Mouse (Mus musculus) A20 (cell line): ENCODE measurements around the gene Cfap100.

Experiments
- DNase-seq: peaks from one replicate; pipeline ENCODE4 v3.0.0-alpha.2; 2011; ENCODE audit warnings: low read depth, low spot score

Gene Cfap100

GRCm38 (mm10) chr6:90381465-90381864, 47.1 kb downstream of the Cfap100 start:
- no peak for DNase-seq

DNA sequence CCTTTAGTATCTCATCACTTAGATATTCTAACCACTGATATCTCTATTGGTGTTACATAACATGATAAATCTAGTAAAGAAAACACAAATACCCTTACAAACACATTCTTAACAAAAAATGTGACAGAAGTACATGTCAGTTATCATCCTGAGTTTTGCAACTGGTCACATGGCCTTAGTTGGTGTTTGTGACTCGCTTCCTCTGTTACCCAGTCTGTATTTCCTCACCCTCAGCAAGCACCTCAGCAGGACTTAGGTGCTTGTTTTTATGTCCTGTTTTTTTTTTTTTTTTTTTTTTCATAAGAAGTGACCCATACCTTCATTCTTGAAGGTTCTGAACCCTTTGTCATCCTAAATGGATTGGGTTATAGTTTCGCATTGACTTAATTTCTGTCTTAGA, 50.9 kb downstream of the Cfap100 start:
- no peak for DNase-seq

GRCm38 (mm10) chr6:90374647-90375046, 54.0 kb downstream of the Cfap100 start:
- no peak for DNase-seq

GRCm38 (mm10) chr6:90369725-90370553, 58.7 kb downstream of the Cfap100 start:
- DNase-seq, result peak; percentile 74

DNA sequence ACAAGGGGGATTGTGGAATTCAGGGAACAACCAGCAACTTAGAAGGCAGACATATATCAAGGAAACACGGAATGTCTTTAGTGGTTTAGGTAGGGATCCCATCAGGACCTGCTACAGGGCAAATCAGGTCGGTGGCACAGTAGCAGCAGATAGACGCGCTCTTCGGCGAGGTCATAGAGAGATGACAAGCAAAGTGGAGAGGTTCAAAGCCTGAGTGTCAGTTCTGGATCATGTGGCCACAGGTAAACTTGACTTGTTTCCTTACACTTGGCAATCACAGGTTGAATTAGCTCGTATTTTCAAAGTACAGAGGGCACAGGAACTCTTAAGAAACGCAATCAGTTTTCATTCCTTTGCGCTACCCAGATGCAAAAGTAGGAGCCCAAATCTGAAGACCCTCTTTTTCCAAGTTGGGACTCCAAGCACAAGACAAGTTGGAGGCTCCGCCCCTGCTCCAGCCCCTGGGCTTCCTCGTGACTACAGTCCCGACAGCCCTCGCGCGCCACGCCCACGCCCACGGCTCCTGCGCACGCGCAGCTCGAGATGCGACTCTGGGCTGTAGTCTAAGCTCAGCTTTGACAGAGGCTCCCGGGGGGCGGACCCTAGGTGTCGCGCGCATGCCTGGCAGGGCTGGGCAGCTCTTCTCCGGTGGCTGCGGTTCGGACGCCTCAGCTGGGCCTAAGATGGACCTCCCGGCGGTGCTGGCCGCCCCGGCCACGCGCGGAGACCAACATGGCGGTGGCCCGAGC, 59.4 kb downstream of the Cfap100 start, which contains the start of gene Zxdc:
TSS of gene Zxdc (plus strand) at position 517 of the 749 bp plus-strand sequence.
- peak; percentile 96 for DNase-seq

DNA sequence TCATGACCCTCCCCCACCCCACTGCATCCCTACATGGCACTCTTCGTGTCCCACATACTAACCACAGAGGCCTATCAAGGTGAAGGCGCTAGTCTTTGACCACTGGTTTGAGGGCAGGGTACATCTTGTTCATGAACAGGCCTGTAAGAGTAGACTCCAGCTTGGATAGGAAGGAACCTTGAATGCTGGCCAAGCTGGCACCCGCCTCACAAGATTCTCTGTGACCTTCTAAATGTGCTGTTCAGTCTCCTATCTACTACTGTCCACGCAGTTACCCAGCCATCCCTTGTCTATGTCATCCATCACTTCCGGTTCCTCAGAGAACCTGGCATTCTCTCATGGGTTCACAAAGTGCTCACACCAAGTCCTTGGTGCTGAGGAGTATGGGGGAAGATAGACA, 65.3 kb downstream of the Cfap100 start:
- no peak for DNase-seq

- no peak for DNase-seq
Measured at GRCm38 (mm10) chr6:90360922-90361614, 67.5 kb downstream of the Cfap100 start.

DNA sequence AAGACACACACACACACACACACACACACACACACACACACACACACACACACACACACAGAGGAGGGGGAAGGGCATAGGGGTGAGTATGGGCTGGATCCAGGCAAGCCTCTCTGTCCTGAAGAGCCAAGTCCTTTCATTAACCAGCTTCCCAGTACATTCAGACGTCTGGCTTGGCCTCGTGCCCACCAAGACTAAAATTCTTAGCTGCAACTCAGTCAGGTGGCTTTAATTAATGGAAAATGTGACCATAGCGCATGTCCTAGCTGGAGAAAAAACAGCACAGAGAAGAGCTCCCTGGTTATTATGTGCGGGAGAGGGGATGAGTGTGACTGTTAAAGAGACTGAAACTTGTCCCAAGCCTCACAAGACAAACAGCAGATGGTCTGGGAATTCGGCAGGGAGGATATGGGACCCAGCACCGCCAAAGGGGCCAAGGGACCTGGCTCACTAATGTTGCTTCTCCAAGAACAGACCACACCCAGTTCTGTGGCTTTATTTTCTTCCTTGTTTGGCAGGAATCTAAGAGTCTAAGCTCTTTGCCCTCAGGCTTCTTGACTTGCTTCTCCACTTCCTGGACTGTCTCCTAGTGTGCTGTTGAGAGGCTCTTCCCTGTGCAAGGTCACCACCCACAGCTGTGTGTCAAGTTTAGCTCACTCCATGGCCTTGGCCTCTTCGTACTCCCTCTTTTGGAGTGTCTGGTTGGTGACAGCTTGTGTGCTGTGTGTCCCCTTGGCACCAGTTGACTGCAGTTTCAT, 68.4 kb downstream of the Cfap100 start:
- DNase-seq, result no peak

GRCm38 (mm10) chr6:90359445-90359844, 69.2 kb downstream of the Cfap100 start:
- no peak for DNase-seq

- DNase-seq, result no peak
Measured at GRCm38 (mm10) chr6:90358142-90358541, 70.5 kb downstream of the Cfap100 start.
